Mouse (Mus musculus): Measurements from ENCODE around the gene Ctc1.

DNA sequence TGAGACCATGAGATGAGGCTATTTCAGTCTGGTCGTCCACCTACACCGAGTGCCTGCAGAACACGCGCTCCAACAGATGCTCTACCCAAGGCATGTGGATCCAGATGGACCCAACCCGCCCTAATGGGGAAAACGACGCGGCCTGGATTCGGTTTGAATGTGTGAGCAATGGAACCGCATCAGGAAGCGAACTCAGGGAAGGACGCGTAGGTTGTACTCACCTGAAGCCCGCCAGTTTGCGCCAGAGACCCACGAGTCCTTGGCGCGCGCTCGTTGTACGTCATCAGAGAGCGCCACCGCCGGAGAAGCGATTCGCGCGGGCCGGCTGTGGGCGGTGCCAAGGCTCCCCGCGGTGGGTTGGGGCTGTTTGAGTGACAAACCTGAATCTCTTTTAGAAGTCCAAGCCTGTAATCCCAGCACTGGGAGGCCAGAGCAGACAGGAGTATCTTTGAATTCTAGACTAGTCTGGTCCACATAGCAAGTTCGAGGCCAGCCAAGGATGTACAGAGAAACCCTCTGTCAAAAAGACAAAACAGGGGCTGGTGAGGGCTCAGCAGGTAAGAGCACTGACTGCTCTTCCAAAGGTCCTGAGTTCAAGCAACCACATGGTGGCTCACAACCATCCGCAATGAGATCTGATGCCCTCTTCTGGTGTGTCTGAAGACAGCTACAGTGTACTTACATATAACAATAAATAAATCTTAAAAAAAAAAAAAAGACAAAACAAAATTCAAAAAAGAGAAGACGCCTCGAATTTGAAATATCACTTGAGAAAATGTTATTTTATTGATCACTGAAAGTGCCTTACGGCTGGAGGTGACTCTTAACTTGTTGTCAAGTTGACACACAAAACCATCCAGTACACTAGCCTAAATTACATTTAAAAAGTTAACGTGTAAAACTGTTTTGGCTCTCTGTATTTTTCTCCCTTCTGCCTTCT is 7.3 kb upstream of the Ctc1 start, which contains the start of gene Pfas:
- TF ChIP-seq CTCF (IDR thresholded peaks at IDR 0.05; ENCODE audit: borderline replicate concordance, insufficient read depth, low read length): no peak
- TF ChIP-seq POLR2A (IDR thresholded peaks at IDR 0.05; ENCODE audit: low read depth, low read length): peak; percentile 62
